Mouse (Mus musculus) lung, embryonic 16.5 days (tissue): ENCODE measurements around the gene Cst13. TPM values are rescaled to one million over a fixed set of nuclear protein-coding genes. Genes with fewer than 3 reads are reported as not detected.

Experiments used
- ATAC-seq: fragments of 200-750 bp; cut with Nextera tagmentation; 2 replicates; pipeline ENCODE4 v1.8.0; 2017; ENCODE audit warnings: low read depth, mild to moderate bottlenecking, moderate library complexity
- H3K27ac ChIP-seq: fragments of 300-500 bp; sonication (generic); 2 replicates; pipeline ENCODE4 v1.5.1; 2014; ENCODE audit warnings: mild to moderate bottlenecking, control low read depth, low read length
- H3K27me3 ChIP-seq: fragments of 300-500 bp; sonication (generic); 2 replicates; pipeline ENCODE4 v1.6.1; 2014; ENCODE audit warnings: low read depth, low read length, mixed read lengths; ENCODE audit not compliant: control insufficient read depth, insufficient read depth
- H3K36me3 ChIP-seq: fragments of 300-500 bp; sonication (generic); 2 replicates; pipeline ENCODE4 v1.6.1; 2014; ENCODE audit warnings: low read length; ENCODE audit not compliant: control insufficient read depth, insufficient read depth
- H3K4me1 ChIP-seq: fragments of 300-500 bp; sonication (generic); replicated peaks from 2 replicates; pipeline ENCODE4 v1.6.1; 2014; ENCODE audit warnings: low read length, mixed read lengths; ENCODE audit not compliant: control insufficient read depth, insufficient read depth
- H3K4me2 ChIP-seq: fragments of 300-500 bp; sonication (generic); 2 replicates; pipeline ENCODE4 v1.6.1; 2014; ENCODE audit warnings: low read depth, low read length, control low read depth
- H3K4me3 ChIP-seq: fragments of 300-500 bp; sonication (generic); 2 replicates; pipeline ENCODE4 v1.5.1; 2014; ENCODE audit warnings: mild to moderate bottlenecking, low read length, control low read depth
- H3K9ac ChIP-seq: fragments of 300-500 bp; sonication (generic); 2 replicates; pipeline ENCODE4 v1.6.1; 2014; ENCODE audit warnings: low read length, control low read depth
- H3K9me3 ChIP-seq: fragments of 300-500 bp; sonication (generic); 2 replicates; pipeline ENCODE4 v1.6.1; 2016; ENCODE audit warnings: low read length; ENCODE audit not compliant: control insufficient read depth
- WGBS: fragments of 180-500 bp; shearing (Covaris S2); extraction: QIAGEN DNeasy Blood & Tissue Kit; methylation state at CpG from one replicate; pipeline ENCODE4 v1.1.7; 2014; 5-methylcytosine and 5-hydroxymethylcytosine counted together
- polyA plus RNA-seq: library from polyadenylated mRNA; unstranded; fragments of >200 nt; fragmentation: Nextera tagmentation; extraction: Ambion mirVana; gene quantifications from 2 replicates; pipeline ENCODE4 v1.2.1, GENCODE M21; 2015

The Cst13 gene
- polyA plus RNA-seq, 1 experiment from 2014 or later: not detected

DNA sequence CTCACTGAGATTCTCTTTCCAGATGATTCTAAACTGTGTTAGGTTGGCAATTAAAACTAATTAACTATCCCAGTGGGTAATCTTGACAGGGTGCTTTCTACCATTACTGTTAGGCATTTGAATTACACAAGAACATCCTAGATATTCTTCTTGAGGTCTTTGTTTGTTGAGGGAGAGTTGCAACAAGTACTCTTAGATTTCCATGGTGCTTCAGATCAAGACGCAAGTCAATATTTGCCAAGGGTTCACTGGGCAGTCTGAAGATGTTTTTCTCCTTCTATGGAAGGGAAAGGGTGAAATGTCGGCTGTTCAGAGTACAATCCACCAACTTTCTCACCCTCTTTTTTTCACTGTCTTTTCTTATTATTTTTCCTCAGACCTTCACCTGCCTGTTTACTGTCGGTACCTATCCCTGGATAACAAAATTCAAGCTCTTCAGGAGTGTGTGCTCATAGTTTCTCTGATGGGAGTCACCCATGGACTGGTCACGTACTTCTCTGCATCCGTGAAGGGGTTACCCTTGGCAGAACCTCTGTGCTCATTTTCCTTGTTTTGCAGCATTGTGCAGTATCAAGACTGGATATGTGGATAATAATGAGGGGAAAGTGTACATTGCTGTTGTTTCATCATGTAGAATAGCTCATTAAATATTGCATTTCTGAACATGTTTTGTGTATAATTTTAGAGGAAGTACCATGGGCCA lies 18.3 kb downstream of the Cst13 start:
- no peaks in the 10 kb centered on the region for H3K27me3 ChIP-seq
- no peak overlapping the region for H3K9ac ChIP-seq
- H3K27ac ChIP-seq: no peak overlapping the region
- H3K36me3 ChIP-seq: no peaks in the 10 kb centered on the region
- ATAC-seq: 0 out of 2 replicates have a peak, but pooled peaks have one; percentile 36
- H3K4me3 ChIP-seq: no peak overlapping the region
- 55% methylated on average over 5 of the region's 5 CpGs for WGBS
- no peaks in the 10 kb centered on the region for H3K4me1 ChIP-seq
- H3K4me2 ChIP-seq: no peak overlapping the region
- H3K9me3 ChIP-seq: no peaks in the 10 kb centered on the region

GRCm38 (mm10) chr2:148839224-148839623 lies 19.3 kb downstream of the Cst13 start:
- no peaks in the 10 kb centered on the region for H3K9me3 ChIP-seq
- H3K27ac ChIP-seq: no peak overlapping the region
- H3K36me3 ChIP-seq: no peaks in the 10 kb centered on the region
- no peak overlapping the region for H3K9ac ChIP-seq
- no peak for ATAC-seq
- H3K4me2 ChIP-seq: no peak overlapping the region
- H3K4me3 ChIP-seq: no peak overlapping the region
- H3K4me1 ChIP-seq: no peaks in the 10 kb centered on the region
- 38% methylated on average over 2 of the region's 2 CpGs for WGBS
- no peaks in the 10 kb centered on the region for H3K27me3 ChIP-seq

GRCm38 (mm10) chr2:148851116-148851906 lies 31.4 kb downstream of the Cst13 start:
- Histone ChIP-seq H3K27ac (no peak overlapping the region), H3K4me2 (peak overlapping the region; percentile 33; the same call in 1 of the 2 replicates), H3K27me3 (no peaks in the 10 kb centered on the region), H3K9ac (no peak overlapping the region), H3K4me3 (no peak overlapping the region), H3K36me3 (no peaks in the 10 kb centered on the region), H3K4me1 (peaks cover under 1% of the 10 kb centered on the region; the same call in 1 of the 2 replicates), H3K9me3 (no peaks in the 10 kb centered on the region)
- WGBS: 34% methylated on average over 8 of the region's 8 CpGs
- ATAC-seq: peak; percentile 65

- H3K4me2 ChIP-seq: peak overlapping the region; percentile 29
- peak overlapping the region; percentile 35; the same call in 1 of the 2 replicates for H3K9ac ChIP-seq
- peak overlapping the region; percentile 16; the same call in 1 of the 2 replicates for H3K4me3 ChIP-seq
- ATAC-seq: peak; percentile 51
- H3K36me3 ChIP-seq: no peaks in the 10 kb centered on the region
- no peaks in the 10 kb centered on the region for H3K27me3 ChIP-seq
- H3K27ac ChIP-seq: peak overlapping the region; percentile 57
- H3K9me3 ChIP-seq: no peaks in the 10 kb centered on the region
- WGBS: 31% methylated on average over 8 of the region's 8 CpGs
- peaks cover 9% of the 10 kb centered on the region for H3K4me1 ChIP-seq
Observed at GRCm38 (mm10) chr2:148856630-148857400, 36.9 kb downstream of the Cst13 start.

GRCm38 (mm10) chr2:148857506-148857905 lies 37.6 kb downstream of the Cst13 start:
- Histone ChIP-seq H3K4me1 (peaks cover 9% of the 10 kb centered on the region), H3K27ac (no peak overlapping the region), H3K27me3 (no peaks in the 10 kb centered on the region), H3K36me3 (no peaks in the 10 kb centered on the region), H3K9me3 (no peaks in the 10 kb centered on the region), H3K4me2 (no peak overlapping the region), H3K4me3 (no peak overlapping the region), H3K9ac (no peak overlapping the region)
- no peak for ATAC-seq
- 68% methylated on average over 4 of the region's 4 CpGs for WGBS

- H3K36me3 ChIP-seq: no peaks in the 10 kb centered on the region
- H3K4me1 ChIP-seq: peaks cover 9% of the 10 kb centered on the region
- H3K27me3 ChIP-seq: no peaks in the 10 kb centered on the region
- 71% methylated on average over 4 of the region's 4 CpGs for WGBS
- no peaks in the 10 kb centered on the region for H3K9me3 ChIP-seq
- H3K27ac ChIP-seq: no peak overlapping the region
- ATAC-seq: no peak
- H3K9ac ChIP-seq: no peak overlapping the region
- H3K4me3 ChIP-seq: no peak overlapping the region
- H3K4me2 ChIP-seq: no peak overlapping the region
Observed at GRCm38 (mm10) chr2:148860993-148861392, 41.1 kb downstream of the Cst13 start.

- Histone ChIP-seq H3K9ac (no peak overlapping the region), H3K27ac (no peak overlapping the region), H3K4me2 (no peak overlapping the region), H3K4me3 (no peak overlapping the region), H3K4me1 (peaks cover 5% of the 10 kb centered on the region), H3K9me3 (no peaks in the 10 kb centered on the region), H3K27me3 (no peaks in the 10 kb centered on the region), H3K36me3 (no peaks in the 10 kb centered on the region)
- no peak for ATAC-seq
Observed at GRCm38 (mm10) chr2:148861693-148862092, 41.8 kb downstream of the Cst13 start.

GRCm38 (mm10) chr2:148864966-148865365 lies 45.1 kb downstream of the Cst13 start, which contains the start of gene 9230104L09Rik:
Gene 9230104L09Rik (minus strand): TSS chr2:148865038.
- H3K9me3 ChIP-seq: no peaks in the 10 kb centered on the region
- 30% methylated on average over 2 of the region's 2 CpGs for WGBS
- H3K27me3 ChIP-seq: no peaks in the 10 kb centered on the region
- H3K36me3 ChIP-seq: no peaks in the 10 kb centered on the region
- H3K4me3 ChIP-seq: no peak within 1 kb of the TSS
- no peak within 1 kb of the TSS for H3K4me2 ChIP-seq
- H3K4me1 ChIP-seq: no peaks in the 10 kb centered on the region
- peak; percentile 41; the same call in 1 of the 2 replicates for ATAC-seq
- H3K9ac ChIP-seq: no peak within 1 kb of the TSS
- H3K27ac ChIP-seq: no peak within 1 kb of the TSS

DNA sequence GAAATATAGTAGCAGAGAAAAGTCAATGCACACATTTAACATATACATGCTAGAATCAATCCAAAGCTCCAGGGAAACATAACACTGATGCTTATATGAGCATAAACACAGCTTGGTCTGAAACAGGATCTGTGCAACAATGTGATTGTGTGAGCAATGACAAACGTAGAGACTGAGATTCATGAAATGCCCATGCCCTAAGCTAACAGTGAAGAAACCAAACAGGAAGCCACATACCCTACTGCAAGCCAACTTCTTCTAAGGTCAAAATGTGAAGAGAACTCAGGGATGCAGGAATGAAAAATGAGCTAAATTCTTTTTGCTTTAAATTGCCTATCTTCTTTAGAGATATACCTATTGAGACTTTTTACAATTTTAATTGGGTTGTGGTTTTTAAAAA lies 49.1 kb downstream of the Cst13 start:
- H3K9ac ChIP-seq: no peak overlapping the region
- WGBS: 45% methylated on average over 1 of the region's 1 CpGs
- ATAC-seq: no peak
- no peaks in the 10 kb centered on the region for H3K27me3 ChIP-seq
- peaks cover 13% of the 10 kb centered on the region for H3K36me3 ChIP-seq
- peaks cover 17% of the 10 kb centered on the region for H3K4me1 ChIP-seq
- no peak overlapping the region for H3K4me2 ChIP-seq
- no peaks in the 10 kb centered on the region for H3K9me3 ChIP-seq
- no peak overlapping the region for H3K27ac ChIP-seq
- H3K4me3 ChIP-seq: no peak overlapping the region
